Mouse (Mus musculus) layer of hippocampus, postnatal 25 days (tissue): ENCODE results near the gene Ercc1. TPM values are rescaled to one million over a fixed set of nuclear protein-coding genes. Genes with fewer than 3 reads are reported as not detected.

Experiments
- DNase-seq, 2 experiments: peaks; one replicate each; pipeline ENCODE4 v3.0.0; 2022; ENCODE audit warnings: mixed read lengths in 2 of 2, low spot score in 1 of 2; ENCODE audit errors: extremely low spot score in 1 of 2
- microRNA-seq, 2 experiments: library from miRNA; unstranded; fragments of <30 nt; microRNA quantifications; one replicate each; pipeline ENCODE4 v1.2.0; 2021
- total RNA-seq, 2 experiments: library from RNA; stranded (reverse); gene quantifications; 2 replicates each; pipeline ENCODE4 v1.2.3; 2021

The Ercc1 gene
- total RNA-seq, 2 experiments from 2014 or later, result 37.8 to 39.1 TPM

DNA sequence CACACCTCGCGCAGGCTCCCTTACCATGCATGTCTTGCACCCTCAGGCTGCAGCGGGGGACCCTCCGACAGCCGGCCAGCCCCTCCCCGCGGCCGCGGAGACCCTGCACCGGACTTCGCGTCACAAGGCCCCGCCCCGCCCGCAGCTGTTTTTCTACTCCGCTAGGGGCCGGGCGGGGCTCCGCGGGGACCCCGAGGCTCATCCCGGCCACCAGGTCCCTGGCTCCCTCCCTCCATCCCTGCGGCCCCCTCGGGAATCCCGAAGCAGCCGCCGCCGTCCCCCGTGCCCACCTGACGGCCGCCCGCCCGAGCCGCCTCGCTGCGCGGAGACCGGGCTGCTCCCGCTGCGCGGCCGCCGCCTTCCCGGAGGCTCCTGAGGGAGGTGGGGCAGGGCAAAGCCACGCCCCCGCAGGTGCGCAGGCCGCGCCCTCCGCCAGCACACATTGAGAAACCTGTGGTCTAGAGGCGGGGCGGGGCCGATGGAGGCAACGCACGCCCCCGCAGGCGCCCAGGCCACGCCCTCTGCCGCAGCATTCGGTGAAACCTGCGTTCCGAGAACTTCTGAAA is 59.2 kb downstream of the Ercc1 start, which contains the start of gene Klc3:
TSS of gene Klc3 (minus strand) at position 374 of the 566 bp plus-strand sequence.
- no peak for DNase-seq

DNA sequence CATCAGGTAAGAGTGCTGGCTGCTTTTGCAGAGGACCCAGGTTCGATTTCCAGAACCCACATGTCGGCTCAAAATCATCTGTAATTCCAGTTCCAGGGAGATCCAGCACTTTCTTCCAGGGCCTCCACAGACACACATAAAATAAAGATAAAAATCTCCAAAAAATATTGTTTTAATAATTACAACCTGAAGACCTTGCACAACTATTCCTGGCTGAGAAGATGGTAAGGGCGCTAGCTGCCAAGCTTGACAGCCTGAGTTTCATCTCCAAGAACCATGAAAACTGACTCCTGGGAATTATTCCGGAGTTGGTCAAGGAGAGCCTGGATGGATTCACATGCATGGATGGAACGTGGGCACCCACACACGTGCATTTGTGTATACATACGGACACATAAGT is 59.9 kb downstream of the Ercc1 start, which contains the start of gene Ckm:
TSS of gene Ckm (plus strand) at position 301 of the 400 bp plus-strand sequence.
- DNase-seq, result no peak

DNA sequence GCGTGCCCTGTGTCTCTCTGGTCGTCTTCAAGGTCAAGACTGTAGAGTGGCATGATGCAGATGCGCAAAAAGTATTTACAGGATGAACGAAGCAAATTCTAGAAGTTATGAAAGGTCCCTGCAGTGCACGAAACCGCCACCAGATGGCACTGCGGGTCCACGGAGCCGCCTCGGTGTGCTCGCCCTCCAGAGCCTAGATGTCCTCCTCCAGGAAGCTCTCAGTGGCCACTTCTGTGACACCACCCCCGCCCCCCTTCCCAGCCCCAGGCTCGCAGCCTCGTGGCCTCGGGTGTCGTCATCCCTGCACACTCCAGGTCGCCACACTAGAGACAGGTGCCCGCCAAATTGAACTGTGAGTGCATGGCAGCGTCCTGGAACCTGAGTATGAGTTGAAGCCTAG is 60.8 kb downstream of the Ercc1 start:
- peak; percentile 89 to 95 for DNase-seq

Small RNAs within 50 kb of the gene (microRNA-seq; reads per million reads assigned to microRNA genes)
- gene Mir343, result 0 reads per million in 2 experiments

Other genes with a start within 250 kb of the Ercc1 start
- under 1 TPM; 0.42 to 0.49 TPM for gene Gm4969, start 226.4 kb upstream of the Ercc1 start, total RNA-seq
- 10 to 100 TPM; 13.2 to 14.2 TPM for gene Fbxo46, start 224.9 kb upstream of the Ercc1 start, total RNA-seq
- 10 to 100 TPM; 17.9 to 19.7 TPM for gene Qpctl, start 195.5 kb upstream of the Ercc1 start, total RNA-seq
- gene Snrpd2, start 195.1 kb upstream of the Ercc1 start, total RNA-seq, result 10 to 100 TPM; 72.4 to 84.8 TPM
- gene Gipr, start 178.7 kb upstream of the Ercc1 start, total RNA-seq, result under 1 TPM; 0.37 to 0.77 TPM
- gene Eml2, start 168.4 kb upstream of the Ercc1 start, total RNA-seq, result 100 to 1,000 TPM; 157 to 164 TPM
- 1 to 10 TPM; 2.2 to 2.5 TPM for gene Gpr4, start 132.2 kb upstream of the Ercc1 start, total RNA-seq
- gene Opa3, start 116.4 kb upstream of the Ercc1 start, total RNA-seq, result 10 to 100 TPM; 36.5 to 41.5 TPM
- 10 to 100 TPM; 15.2 to 16.3 TPM for gene Vasp, start 73.0 kb upstream of the Ercc1 start, total RNA-seq
- gene Ppm1n, start 64.7 kb upstream of the Ercc1 start, total RNA-seq, result not detected
- gene Rtn2, start 62.2 kb upstream of the Ercc1 start, total RNA-seq, result 10 to 100 TPM; 85.9 to 96.3 TPM
- 1 to 10 TPM; 5.2 to 9.8 TPM for gene Fosb, start 34.7 kb upstream of the Ercc1 start, total RNA-seq
- gene Cd3eap, start 14.7 kb downstream of the Ercc1 start, total RNA-seq, result 10 to 100 TPM; 17.7 to 18.3 TPM
- gene Ppp1r13l, start 15.0 kb downstream of the Ercc1 start, total RNA-seq, result 1 to 10 TPM; 4.5 to 4.8 TPM
- 10 to 100 TPM; 34.5 to 34.9 TPM for gene Ercc2, start 37.2 kb downstream of the Ercc1 start, total RNA-seq
- 1 to 10 TPM; 2.2 to 3.4 TPM for gene Klc3, start 59.3 kb downstream of the Ercc1 start, total RNA-seq
- not detected for gene Ckm, start 60.0 kb downstream of the Ercc1 start, total RNA-seq
- 100 to 1,000 TPM in 1 of 2 experiments, 10 to 100 TPM in 1; 92.8 to 105 TPM for gene Mark4, start 114.0 kb downstream of the Ercc1 start, total RNA-seq
- under 1 TPM; 0.37 to 0.38 TPM for gene Exoc3l2, start 118.6 kb downstream of the Ercc1 start, total RNA-seq
- gene Bloc1s3, start 163.6 kb downstream of the Ercc1 start, total RNA-seq, result 1 to 10 TPM; 6.0 to 7.1 TPM
- 10 to 100 TPM; 20.1 to 21.1 TPM for gene Trappc6a, start 163.6 kb downstream of the Ercc1 start, total RNA-seq
- under 1 TPM; 0.49 to 0.66 TPM for gene Nkpd1, start 173.1 kb downstream of the Ercc1 start, total RNA-seq
- 100 to 1,000 TPM; 103 to 112 TPM for gene Ppp1r37, start 218.3 kb downstream of the Ercc1 start, total RNA-seq
- 1 to 10 TPM in 1 of 2 experiments, under 1 TPM in 1; 0.30 to 1.0 TPM for gene Zfp296, start 232.5 kb downstream of the Ercc1 start, total RNA-seq
- gene Gemin7, start 232.8 kb downstream of the Ercc1 start, total RNA-seq, result 10 to 100 TPM; 38.0 to 40.7 TPM